Mouse (Mus musculus) cerebellum, adult 9-11 months (tissue): ENCODE data around the gene Dock4.

Source experiments
- DNase-seq: peaks from one replicate; pipeline ENCODE4 v3.0.0; 2022

Gene Dock4

GRCm38 (mm10) chr12:40576749-40577148 is 131.0 kb downstream of the Dock4 start:
- DNase-seq: no peak

DNA sequence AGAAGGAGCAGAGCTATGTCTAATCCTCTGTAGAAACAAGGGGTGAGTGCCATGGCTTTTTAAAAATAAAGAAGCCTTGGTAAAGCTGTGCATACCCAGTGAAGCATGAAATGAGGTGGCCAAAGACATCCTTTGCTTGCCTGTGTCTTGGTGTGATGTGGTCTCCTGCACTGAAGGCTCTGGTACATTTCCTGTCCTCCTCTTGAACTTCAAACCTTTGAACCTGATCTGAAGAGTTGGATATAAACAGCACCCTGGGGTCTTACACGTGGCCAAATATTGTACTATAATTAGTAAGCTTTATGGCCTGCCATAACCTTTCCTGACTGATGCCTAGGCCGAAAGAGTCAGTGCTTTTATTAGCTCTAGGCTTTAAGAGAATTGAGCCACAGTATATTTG is 134.6 kb downstream of the Dock4 start:
- no peak for DNase-seq

GRCm38 (mm10) chr12:40581037-40581436 is 135.3 kb downstream of the Dock4 start:
- no peak for DNase-seq

- DNase-seq: no peak
Observed at GRCm38 (mm10) chr12:40582059-40582458, 136.3 kb downstream of the Dock4 start.

DNA sequence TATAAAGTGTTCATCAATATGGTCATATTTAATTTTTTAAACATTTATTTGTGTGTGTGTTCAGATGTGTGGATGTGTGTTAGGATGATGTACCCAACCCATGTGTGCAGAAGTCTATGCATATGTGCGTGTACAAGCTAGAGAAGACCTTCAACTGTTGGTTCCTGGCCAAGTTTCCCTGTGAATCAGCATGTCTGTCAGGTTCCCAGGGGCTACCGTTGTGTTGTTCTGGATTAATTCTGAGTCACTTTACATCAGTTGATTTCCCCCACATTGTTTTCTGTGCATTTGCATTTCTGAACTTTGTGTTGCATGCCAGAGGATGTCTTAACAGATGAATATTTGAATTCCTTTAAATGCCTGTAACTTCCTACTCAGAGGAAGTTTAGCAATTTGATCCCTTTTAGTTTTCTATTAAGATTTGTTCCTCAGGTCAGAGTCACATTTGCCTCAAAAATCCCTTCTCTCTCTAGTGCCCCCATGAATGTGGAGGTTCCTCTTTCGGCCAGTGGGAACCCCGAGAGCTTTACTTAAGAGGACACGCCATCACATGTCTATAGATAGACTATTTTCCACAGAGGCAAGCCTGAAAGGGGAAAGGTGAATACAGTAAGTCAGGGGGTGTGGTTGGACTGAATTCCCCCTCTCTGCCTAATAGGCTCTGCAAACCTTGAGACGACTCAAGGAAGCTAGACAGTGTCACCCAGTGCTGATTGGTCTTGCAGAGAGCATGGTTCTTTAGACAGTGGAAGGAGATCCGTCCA is 139.0 kb downstream of the Dock4 start:
- DNase-seq: no peak

DNA sequence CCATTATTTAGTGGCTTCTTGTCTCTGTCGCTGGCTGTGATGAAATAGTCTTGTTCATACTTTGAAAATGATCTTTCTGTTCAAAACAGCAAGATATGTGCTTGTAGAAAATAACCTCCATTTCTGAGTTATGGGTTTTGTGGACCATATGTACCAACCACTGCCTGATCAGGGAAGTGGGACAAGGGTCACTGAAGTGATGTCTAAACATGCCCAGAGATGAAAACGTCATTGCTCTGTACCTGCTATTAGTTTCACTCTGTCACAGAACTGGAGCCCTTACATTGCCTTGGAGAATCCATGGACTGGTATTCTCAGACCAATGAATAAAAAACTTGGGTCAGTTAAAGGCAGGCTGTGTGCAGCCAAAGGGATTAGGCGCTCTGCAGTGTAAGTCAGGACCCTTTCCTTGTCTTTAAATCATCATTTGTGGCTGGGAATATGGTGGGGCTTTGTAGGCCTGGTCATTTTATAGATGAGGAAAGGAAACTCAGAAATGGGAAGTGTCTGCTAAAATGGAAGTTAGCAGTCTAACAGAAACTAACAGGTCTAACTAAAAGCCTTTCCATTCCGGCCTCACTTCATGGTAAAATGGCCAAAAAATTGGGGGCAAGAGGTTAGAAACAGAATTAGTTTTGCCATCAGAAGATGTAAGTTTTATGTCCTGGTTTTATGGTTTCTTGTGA is 139.8 kb downstream of the Dock4 start:
- no peak for DNase-seq

- no peak for DNase-seq
Observed at GRCm38 (mm10) chr12:40594161-40594560, 148.4 kb downstream of the Dock4 start.

DNA sequence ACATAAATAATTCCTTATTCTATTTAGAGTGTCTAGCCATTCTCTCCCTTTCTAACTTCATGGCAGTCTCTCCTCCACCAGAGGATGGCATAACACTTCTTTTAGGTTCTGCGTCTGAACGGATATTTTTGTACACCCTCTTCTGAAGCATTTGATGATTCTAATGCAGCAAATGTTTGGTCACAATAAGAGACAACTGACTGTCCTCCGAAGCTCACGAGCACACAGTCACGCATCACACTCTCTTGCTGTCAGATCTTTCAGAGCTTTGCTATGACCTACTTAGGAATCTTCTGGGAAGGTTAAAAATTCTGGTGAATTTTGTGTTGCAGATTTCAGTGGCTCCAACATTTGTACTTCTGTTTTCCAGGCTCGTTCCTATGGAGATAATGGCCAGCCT is 149.7 kb downstream of the Dock4 start:
- DNase-seq: no peak

DNA sequence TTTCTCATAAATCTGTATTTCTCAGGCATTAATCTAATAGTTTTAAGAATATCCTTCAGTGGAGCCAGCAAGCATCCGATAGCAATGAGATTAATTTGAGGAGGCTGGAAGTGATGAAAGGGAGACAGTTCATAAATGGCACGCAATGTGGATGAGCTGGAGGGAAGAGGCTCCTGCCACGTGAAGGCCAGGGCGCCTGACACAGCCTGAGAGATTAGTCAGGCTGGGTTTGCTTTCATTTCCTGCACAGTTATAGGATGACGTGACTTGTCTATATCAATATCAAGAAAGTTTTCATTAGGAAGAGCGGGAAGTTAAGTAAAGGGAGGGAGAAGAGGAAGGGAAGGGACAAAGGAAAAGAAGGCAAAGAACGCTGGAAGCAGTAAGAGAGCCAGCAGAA is 150.3 kb downstream of the Dock4 start:
- no peak for DNase-seq

- no peak for DNase-seq
Observed at GRCm38 (mm10) chr12:40596441-40596840, 150.7 kb downstream of the Dock4 start.

- DNase-seq: no peak
Observed at GRCm38 (mm10) chr12:40599952-40600351, 154.2 kb downstream of the Dock4 start.

DNA sequence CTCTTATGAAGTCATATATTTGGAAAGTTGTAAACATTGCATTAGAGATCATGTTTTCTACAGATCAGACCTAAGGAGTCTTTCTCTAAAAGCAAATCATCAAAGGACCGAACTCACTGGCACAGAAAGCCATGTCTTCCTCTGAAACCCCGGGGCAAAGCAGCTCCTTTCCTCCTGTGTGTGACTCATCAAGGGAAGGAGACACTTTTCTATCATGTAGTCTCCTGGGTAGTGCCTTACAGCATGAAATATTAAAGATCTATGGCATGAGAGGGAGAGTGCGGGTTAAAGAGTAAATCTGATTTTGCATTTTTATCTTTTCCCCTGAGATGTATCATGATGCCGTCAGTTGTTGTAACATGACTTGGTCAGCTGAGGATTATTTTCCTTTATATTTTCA is 159.8 kb downstream of the Dock4 start:
- no peak for DNase-seq

- DNase-seq: no peak
Observed at GRCm38 (mm10) chr12:40622926-40623325, 177.2 kb downstream of the Dock4 start.

- DNase-seq: no peak
Observed at GRCm38 (mm10) chr12:40626521-40626920, 180.8 kb downstream of the Dock4 start.

DNA sequence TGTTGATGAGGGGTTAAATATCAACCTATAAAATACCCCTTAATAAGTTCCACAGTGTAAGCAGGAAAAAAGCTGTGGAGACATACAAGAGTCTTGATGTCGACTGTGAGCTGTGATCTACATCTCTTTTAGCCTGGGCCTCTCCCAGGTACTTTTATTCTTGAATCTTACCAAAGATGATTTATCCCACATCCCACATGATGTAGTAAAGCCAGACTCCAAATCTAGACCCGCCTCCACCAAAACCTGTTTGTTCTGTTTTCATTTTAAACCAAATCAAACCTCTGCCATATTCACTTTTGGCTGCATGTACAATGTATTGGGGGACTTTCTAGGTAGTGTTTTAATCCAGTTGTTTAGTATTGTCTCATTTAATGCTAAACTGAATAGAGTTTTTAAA is 187.5 kb downstream of the Dock4 start:
- no peak for DNase-seq

- DNase-seq: no peak
Observed at GRCm38 (mm10) chr12:40634169-40634568, 188.4 kb downstream of the Dock4 start.

DNA sequence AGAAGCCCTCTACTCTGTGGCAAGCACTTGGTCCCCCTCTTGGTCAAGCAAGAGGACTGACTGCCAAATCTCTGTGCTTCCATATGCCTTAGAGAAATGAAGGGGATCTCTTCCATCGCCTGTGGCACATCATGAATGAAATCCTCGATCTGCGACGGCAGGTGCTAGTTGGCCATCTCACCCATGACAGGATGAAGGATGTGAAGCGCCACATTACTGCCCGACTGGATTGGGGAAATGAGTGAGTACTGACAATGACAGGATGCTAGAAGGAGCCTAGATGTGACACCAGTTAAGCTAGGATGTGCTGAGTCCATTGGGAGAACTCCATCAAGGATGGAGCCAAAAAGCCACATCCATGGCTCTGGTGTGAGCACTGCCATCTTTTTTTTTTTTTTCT is 190.2 kb downstream of the Dock4 start:
- DNase-seq: no peak

DNA sequence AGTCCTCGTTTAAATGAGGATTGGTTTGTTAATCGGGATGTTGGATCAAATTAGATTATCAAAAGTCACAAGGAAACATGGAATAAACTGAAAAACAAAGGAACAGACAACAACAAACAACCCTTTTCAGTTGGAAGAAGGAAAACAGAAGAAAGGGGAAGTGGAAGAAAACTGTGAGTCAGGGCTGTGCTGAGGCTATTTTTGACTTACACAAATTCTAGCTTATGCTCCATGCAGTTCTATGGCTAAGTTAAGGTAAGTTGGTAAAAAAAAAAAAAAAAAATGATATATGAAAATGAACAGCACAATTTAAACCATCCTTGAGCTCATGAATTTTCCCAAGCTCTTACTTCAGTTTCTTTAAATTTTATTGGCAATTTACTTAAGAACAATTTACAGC is 191.7 kb downstream of the Dock4 start:
- DNase-seq: no peak

GRCm38 (mm10) chr12:40645869-40646268 is 200.1 kb downstream of the Dock4 start:
- DNase-seq: no peak

GRCm38 (mm10) chr12:40654312-40654711 is 208.6 kb downstream of the Dock4 start:
- DNase-seq: no peak

DNA sequence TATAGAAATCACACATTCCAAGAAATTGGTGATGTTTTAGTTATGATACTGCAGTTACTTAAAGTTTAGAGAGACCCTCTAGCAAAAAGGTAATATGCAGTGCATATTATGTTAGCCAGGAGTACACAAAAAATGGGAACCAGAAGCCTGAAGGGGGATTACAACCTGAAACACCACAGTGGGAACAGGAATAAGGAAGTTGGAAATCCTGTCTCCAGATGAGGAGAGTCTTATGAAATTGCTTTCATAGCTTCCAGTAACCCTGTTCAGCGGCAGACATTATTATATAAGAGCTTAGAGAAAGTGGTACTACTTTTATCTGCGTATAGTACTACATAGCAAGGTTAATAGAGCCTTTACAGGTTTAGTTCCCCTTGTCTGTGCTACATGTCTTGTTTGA is 210.1 kb downstream of the Dock4 start:
- no peak for DNase-seq

- no peak for DNase-seq
Observed at GRCm38 (mm10) chr12:40656438-40656837, 210.7 kb downstream of the Dock4 start.

- no peak for DNase-seq
Observed at GRCm38 (mm10) chr12:40657229-40657885, 211.6 kb downstream of the Dock4 start.

DNA sequence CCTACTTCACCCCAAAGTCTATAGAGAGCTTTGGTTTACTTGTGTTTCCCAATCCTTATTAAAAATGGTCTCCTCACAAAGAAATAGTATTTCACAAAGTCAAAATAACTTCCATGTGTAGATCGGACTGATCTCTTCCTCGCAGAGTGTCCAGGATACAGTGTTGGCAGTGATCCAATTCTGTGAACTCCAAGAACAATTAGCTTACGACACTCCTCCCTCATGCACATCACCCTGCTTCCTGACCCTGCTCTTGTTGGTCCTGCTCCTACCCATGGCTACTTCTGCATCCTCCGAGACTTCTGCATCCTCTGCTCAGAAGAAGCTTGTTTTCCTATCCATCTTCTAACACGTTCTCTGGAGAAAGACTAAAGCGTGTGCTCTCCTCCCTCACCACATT is 213.9 kb downstream of the Dock4 start:
- DNase-seq: no peak
